Mouse (Mus musculus) cerebellum, adult 2 months (tissue): Measurements from ENCODE around the gene Olfr875.

Source experiments
- CTCF ChIP-seq: fragments of 200-500 bp; IDR thresholded peaks from 2 replicates; pipeline ENCODE4 v1.5.1; 2011; ENCODE audit warnings: low read depth, mild to moderate bottlenecking, control low read depth, low read length, moderate library complexity, borderline replicate concordance; ENCODE audit not compliant: insufficient read depth
- POLR2A ChIP-seq: fragments of 200-500 bp; IDR thresholded peaks from 2 replicates; pipeline ENCODE4 v1.6.1; 2011; ENCODE audit warnings: low read length, control low read depth, borderline replicate concordance; ENCODE audit not compliant: insufficient read depth

- TF ChIP-seq CTCF = no peak
- TF ChIP-seq POLR2A = no peak
Measured at GRCm38 (mm10) chr9:37802055-37802454, 30.4 kb downstream of the Olfr875 start.
